Mouse (Mus musculus) T-cell, adult 2 months (primary cell): ENCODE results near the gene Psmd13.
A peak's percentile ranks its signal among the peaks of the same experiment; 100 is the strongest.
"Not testable (repeated sequence)": the region's sequence is repeated elsewhere in the genome, so short reads cannot be mapped to it uniquely, and the experiment has no call there.

ENCODE experiments used
- DNase-seq: peaks from one replicate; pipeline ENCODE4 v3.0.0; 2022; ENCODE audit warnings: low spot score

Psmd13 gene

DNA sequence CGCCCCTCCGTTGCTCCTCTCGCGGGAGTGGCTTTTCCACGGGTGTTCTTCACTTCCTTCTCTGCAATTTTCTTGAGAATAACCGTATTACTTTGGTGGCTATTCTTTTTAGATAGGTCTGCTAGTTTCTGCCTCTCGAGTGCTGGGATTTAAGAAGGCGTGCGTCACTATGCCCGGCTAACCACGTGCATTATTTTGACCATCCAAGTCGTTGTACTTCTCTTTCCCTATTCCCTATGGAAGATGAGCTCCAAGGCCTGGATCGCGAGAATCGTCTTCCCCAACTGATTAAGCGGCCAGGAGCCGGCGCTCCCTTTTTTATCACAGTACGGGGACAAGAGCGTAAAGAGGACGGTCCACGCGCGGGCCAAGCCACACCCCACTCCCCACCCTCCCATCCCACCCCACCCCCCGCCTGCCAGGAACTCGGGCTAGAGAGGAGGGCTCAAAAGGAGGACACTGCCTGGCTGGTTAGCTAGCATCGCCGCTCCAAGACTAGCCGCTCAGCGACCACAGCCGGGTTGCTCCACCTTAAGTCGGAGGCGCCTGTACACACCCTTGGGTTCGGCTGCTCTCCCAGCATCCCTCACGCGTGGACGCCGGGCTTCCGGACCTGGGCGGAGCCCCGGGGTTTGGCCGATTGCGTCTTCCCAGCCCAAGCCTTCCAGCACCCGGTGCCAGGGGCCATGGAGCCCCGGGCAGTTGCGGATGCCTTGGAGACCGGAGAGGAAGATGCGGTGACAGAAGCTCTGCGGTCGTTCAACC is 24.8 kb upstream of the Psmd13 start, which contains the start of gene Ric8a:
TSS of gene Ric8a (plus strand) at position 173 of the 765 bp plus-strand sequence.
- DNase-seq = peak; percentile 85

DNA sequence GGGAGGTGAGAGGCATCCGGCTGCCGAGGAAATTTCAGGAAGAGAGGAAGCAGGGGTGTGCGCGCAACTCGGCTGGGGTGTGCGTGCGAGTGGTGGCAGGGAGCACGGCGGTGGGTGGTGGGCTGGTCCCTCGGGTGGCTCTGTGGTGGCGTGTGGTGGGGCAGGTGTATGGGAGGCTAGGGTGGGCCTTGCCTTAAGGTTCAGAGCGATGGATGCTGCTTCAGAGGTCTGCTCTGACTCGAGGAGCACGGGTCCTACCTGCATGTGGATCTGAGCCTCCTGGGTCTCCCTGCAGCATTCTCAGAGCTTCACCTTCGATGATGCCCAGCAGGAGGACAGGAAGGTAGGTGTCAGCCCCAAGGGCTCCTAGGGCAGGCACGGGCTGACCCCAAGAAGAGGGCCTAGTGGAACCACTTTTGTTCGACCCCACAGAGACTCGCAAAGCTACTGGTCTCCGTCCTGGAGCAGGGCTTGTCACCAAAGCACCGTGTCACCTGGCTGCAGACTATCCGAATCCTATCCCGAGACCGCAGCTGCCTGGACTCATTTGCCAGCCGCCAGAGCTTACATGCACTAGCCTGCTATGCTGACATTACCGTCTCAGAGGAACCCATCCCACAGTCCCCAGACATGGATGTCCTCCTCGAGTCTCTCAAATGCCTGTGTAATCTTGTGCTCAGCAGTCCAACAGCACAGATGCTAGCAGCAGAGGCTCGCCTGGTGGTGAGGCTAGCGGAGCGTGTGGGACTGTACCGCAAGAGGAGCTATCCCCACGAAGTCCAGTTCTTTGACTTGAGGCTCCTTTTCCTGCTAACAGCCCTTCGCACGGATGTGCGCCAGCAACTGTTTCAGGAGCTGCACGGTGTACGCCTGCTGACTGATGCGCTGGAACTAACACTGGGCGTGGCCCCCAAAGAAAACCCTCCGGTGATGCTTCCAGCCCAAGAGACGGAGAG is 23.9 kb upstream of the Psmd13 start, which contains the start of gene Bet1l:
TSS of gene Bet1l (minus strand) at position 28 of the 956 bp plus-strand sequence.
- DNase-seq = no peak

DNA sequence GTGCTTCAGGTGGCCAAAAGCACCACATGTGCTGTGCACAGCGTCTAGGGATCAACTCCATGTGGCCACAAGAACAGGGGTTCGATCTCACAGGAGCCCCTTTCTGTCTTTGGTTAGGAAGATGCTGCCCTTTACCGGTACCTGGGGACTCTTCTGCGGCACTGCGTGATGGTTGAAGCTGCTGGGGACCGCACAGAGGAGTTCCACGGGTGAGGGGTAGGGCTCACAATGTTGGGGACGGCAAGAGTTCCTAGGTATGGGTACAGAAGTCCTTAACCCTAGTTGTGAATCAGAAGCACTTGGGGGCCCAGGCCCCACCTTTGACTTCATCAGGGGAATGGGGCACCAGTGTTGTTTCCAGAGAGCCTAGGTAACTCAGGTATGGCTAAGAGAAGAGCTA is 23.0 kb upstream of the Psmd13 start:
- no peak for DNase-seq

DNA sequence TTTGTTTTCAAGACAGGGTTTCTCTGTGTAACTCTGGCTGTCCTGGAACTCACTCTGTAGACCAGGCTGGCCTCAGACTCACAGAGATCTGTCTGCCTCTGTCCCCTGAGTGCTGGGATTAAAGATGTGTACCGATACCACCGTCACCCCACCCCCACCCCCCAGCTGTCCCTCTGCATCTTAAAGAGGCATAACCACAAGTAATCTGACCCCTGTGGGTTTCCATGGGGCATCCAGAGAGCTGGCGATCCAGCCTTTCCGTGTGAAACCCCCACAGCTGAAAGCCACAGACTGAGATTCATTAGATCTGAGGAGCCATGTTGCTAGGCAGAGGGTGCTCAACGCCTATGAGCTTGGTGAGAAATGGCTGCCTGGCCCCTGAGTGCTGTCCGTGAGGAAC is 21.8 kb upstream of the Psmd13 start:
- no peak for DNase-seq

DNA sequence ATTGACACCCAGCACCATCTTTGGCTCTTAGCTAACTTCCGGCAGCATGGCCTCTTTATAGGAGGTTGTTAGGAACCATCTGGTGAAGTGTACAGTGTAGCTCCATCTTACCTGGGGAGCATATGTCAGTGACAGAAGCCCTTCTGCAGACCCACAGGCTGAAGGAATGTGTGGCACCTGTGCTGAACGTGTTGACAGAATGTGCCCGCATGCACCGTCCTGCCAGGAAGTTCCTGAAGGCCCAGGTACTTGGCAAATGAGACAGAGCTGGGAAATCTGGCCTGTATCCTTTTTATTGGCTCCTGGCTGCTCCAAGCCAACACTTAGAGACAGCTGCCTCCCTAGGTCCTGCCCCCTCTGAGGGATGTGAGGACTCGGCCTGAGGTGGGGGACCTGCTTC is 21.0 kb upstream of the Psmd13 start:
- no peak for DNase-seq

DNA sequence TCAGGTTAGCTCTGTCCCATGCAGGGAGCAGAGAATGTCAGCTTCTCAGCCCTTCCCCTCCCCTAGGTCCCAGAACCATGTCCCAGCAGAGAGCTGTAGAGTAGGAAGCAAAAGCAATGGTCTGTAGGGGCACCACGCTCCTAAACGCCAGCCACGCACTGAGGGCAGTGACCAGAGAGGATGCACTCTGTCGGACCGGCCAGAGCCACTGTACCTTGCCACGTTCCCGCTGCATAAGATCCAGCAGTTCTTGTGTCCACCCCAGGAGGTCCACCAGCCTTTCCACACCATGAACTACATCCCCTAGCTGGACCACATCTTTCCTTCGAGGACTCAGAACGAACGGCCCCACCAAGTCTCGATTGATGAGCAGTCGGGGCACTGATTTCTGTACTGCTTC is 17.0 kb upstream of the Psmd13 start:
- no peak for DNase-seq

DNA sequence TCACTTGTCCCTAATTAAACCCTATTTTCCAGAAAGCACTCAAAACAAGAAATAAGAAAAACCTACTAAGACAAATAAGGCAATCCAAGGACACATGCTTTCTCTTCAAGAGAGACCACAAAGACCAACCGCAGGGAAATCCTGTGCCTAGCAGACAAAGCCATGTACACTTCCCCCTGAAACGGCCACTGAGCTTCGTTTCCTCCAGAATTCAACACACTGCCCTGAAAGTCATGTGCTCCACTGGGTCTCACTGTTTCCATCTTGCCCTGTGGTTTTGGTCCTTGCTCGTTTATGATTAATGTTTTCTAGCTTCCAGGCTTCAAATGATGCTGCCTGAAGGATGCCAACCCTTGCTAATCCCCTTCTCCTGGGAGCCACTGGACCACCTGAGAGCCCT is 7.5 kb upstream of the Psmd13 start:
- no peak for DNase-seq

DNA sequence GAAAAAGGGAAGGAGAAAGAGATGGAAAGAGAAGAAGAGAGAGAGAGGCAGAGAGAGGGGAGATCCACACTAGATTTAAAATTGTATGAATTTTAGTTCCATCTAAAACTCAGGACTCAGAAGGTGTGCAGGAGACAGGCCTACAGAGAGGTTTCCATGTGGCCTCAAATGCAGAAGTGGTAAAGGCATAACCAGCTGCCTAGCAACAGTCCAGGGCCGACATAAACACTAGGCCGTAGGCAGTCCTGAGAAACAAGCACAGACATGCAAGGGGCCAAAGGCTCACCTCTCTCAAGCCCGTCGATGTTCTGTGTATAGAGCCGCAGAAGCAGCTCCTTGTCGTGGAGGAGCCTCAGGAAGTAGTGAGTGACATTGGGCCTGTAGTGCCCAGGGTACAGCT is 4.4 kb upstream of the Psmd13 start:
- DNase-seq = no peak

DNA sequence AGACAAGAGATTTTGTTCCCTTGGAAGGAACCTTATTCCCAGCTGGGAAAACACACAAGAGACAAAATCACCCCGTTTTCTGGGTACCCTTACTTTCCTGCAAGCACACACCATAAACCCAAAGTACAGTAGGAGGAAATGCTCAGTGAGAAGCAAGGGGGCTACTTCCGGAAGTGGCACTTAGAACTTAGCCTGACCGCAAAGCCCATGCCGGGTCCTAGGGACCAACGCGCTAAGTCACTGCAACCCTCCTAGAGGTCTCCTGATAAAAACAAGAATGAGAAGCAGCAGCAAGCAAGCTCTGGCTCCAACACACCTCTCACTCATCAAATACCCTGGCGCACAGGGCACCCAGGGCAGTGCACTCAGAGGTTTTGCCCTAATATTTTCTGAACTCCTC is 2.4 kb upstream of the Psmd13 start:
- peak; percentile 6 for DNase-seq

DNA sequence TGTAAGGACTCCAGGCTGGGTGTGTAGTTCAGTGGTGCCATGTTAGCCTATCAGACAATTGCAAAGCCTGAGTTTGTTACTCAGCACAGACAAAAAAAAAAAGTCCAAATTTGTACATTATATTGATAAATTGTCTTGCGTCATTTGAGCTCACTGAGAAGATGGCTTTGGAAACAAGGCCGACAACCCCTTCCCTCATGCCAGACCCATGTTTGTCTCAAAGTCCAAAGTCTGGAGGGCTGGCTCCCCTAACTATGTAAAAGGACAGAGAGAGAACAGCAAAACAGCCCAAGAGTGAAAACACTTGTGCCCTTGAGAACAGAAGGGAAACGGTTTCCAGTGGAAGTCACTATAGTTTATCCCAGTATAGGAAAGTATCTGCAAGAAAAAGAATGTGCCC is 1.3 kb upstream of the Psmd13 start:
- no peak for DNase-seq

DNA sequence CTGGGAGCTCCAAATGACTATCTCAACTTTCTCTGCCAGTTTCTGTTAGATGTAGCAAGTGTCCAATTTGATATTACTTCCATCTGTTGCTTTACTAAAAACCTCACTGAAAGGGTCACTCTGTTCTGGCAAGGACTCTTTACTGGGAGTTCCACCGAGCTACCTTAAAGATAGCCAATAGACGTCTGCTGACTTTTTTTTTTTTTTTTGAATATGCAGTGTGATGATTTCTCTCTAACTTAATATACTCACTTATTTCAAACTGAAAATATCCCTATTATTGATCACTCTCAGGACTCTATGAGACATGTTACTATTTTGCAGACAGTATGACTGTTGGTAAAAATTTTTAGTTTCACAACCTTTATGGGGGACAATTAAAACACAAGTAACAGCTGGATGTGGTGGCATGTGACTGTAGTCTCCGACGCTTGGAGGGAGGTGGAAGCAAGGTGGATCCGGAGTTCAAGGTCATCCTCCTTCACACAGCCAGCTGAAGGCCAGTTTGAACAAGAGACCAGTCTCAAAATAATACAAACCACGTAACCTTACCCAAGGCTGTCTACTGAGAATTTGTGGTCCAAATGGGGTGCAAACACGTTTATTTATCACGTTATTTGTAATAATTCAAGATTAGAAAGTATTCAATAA is 778 bp upstream of the Psmd13 start:
- no peak for DNase-seq

DNA sequence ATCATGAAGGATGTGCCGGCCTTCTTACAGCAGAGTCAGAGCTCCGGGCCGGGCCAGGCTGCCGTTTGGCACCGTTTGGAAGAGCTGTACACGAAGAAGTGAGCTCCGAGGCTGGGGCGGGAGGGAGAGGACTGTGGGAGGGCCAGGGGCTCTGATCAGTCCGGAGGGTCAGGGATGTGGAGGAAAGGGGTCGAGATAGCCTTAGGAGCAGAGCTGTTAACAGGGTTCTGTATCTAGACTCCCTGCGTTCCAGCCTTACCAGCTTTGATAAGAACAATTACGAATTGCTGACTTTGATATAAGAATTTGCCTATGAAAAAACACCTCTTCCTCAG is 668 bp downstream of the Psmd13 start:
- no peak for DNase-seq

DNA sequence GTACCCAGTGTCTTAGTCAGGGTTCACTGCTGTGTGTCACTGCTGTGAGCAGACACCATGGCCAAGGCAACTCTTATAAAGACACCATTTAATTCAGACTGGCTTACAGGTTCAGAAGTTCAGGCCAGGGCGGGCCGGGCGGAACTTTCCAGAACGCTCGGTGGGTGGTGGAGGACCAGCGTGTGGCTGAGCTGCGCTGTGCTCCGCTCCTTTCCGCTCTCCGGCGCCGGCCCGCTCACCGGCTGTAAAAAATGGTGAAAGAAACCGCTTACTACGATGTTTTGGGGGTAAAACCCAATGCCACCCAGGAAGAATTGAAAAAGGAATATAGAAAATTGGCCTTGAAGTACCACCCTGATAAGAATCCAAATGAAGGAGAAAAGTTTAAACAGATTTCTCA is 8.9 kb downstream of the Psmd13 start:
- DNase-seq = not testable (repeated sequence)

DNA sequence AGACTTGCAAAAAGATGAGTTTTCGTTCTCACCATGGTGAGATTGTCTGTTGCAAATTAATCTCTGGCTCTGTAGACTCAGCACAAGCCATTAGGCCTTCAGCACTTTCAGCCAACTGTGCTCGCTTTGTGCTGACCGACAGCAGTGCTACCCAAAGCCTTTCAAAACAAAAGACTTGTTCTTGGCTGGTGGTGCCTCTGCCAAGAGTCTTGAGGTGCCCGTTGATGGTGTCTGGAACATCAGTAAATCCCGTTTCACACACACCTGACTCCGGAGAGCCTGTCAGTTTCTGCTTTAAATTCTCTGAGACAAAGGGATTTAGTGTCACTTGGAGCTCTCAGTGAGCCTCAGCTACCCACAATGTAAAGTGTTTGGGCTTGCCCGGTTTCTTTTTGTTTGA is 12.3 kb downstream of the Psmd13 start:
- no peak for DNase-seq

DNA sequence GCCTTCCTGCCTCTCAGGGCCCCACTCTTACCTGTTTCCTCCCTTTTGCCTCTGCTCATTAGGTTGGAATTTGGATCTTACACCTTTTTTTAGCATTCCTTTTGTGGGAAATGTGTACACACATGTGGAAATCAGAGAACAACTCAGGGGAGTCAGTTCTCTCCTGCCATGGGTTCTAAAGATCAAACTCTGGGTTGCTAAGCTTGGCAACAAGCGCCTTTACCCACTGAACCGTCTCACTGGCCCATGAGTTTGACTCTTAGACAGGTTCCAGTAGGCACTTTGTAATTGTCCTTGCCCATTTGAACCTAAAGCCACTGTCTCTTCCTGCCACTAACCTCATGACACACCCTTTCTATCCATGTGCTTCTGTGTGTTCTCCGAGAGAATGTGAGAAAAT is 12.8 kb downstream of the Psmd13 start:
- DNase-seq = no peak

DNA sequence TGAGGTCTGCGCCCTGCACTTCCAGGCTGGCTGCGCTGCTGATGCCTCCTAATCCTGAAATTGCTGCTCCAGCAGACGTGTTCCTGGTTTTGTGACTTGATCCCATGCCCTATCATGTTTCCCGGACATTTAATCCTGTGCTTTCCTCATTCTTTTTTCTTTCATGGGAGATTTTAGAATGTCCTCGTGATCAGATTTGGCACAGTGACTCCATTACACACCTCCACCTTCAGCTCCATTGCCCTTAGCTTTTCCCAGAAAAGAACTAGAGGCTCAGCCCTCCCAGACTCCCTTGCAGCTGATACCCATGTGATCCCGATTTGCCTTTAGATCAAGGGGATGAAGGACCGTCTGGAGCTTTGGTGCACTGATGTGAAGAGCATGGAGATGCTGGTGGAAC is 16.1 kb downstream of the Psmd13 start:
- DNase-seq = no peak

DNA sequence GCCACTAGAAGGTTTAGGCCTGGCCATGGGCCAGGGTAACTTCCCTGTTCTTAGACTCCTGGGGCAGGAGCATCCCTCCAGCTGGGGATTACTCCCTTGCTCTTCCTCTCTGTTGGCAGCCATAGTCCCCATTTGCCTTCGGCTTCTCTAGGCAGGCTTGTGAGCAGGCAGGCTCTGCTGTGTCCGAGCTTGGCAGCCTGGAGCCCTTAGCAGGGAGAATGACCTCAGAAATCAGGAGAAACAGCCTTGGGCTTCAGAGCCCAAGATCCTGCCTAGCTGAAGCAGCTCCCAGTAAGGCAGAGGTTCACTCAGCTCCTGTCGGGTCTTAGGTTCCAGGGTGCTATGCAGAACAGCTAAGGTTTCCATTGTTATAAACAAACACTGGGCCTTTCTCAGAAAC is 17.4 kb downstream of the Psmd13 start:
- DNase-seq = no peak

DNA sequence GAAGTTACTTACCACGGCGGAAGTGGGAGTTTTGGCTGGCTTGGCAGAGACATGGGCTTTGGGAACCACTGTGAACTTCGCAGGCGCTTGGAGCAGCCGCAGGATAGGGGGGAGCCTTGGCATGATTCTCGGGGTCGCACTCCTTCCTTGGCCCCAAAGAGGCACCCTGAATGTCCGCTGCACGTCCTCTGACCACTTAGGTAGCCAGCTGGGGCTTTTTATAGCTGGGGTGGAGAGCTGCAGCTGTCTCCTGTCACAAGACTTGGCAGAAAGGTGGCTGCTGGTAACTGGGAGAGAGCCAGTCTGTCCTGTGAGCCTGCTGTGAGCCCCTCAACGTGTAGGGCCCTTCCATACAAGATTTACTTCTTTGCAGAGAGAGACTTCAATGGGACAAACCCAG is 18.5 kb downstream of the Psmd13 start, which contains the start of gene Cox8b:
TSS of gene Cox8b (minus strand) at position 227 of the 400 bp plus-strand sequence.
- DNase-seq = no peak

DNA sequence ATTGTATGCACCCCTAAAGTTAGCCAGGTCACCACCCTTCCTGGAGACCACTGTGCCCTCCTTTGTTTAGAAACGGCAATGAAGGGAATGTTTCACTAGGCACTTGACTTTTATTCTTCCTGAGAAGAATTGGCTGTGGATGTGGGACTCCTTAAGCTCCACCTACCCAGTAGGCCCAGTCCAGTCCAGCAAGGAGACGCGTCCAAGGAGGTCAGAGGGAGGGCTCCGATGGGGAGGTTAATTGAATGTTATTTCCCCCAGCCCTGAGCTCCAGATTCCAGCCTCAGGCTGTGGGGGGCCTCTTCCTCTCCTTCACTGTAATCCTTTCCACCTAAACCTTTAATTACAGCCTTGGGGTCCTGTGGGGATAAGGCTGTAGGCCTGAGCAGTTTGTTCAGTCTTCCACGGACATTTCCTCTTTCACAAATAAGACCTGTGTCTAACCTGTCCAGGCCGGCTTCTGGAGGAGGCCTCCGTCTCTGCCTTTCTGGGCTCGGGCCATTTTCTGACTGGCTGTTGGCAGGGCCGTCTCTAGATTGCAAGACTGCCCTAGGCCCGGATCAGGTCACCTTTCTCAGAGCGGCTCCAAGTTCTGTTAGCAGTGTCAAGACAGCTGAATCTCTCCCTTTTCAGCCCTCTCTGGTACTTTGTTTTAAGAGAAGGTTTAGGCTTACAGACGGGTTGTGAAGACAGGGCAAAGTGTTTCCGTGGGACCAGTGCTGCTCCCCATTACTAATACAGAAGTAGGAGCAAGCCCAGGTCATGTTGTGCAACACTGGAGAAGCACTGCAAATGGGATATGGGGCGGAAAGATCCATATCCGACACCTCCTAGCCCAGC is 20.5 kb downstream of the Psmd13 start:
- DNase-seq = no peak

DNA sequence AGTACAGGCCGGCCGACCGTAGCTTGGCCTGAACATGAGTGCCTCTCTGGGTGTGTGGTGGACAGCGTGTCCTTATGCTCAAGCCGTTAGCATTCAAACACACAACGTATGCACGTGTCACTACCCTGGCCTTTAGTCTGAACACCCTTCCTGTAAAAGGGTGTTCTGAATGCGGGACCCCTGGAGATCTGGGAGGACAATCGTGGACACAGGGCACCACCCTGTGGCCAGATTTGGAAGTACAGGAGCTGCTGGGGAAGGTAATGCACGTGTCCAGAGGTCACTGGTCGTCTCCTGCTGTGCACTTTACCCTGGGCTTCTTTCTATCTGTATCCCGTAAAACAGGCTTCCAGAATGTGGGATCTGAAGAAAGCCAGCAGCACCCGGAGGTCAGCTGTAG is 21.4 kb downstream of the Psmd13 start:
- peak; percentile 55 for DNase-seq

DNA sequence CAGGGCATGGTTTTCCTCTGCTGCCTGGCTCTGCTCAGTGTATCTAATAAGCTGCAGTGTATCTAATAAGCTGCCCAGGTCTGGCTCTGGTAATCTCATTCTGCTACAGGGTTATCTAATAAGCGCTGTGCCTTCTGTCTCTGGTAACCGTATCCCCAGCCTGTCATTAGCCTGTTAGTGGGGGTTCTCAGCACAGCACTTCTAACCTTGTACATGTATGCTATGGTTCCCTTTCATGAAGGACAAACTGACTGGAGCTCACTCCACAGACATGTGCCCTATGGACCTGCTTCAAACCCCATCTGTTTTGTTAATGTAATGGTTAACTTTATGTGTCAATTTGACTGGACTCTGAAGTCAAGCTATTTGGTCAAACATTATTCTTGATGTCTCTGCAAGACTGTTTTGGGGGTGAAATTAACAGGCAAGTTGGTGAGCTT is 23.9 kb downstream of the Psmd13 start:
- no peak for DNase-seq

DNA sequence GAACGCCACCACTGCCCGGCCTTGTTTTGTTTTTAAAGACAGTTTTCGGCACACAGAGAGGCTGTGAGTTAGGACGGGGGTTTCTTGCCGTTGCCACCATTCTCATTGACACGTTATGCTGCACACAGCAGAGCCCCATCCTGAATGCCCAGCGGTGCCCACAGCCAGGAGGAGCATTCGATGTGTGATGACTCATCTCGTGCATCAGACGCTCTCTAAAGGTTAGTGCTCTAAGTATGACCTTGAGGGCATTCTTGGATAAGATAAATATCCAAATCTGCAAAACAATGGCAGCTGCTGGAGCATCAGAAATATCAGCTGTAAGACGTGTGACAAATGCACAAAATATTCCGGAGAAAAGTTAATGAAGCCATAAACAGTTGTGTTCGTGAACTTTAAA is 25.4 kb downstream of the Psmd13 start:
- DNase-seq = no peak
